Mouse (Mus musculus): ENCODE data around the gene Col11a2. TPM values are rescaled to one million over a fixed set of nuclear protein-coding genes. Genes with fewer than 3 reads are reported as not detected.
A peak's percentile ranks its signal among the peaks of the same experiment; 100 is the strongest.
"Not testable (repeated sequence)": the region's sequence is repeated elsewhere in the genome, so short reads cannot be mapped to it uniquely, and the experiment has no call there.

Gene Col11a2
- total RNA-seq (2014; fragmentation: Nextera tagmentation) (1.1 and 3.6 TPM in 2 replicates), total RNA-seq (2017) (0.05 and 0.46 TPM in 2 replicates)

GRCm38 (mm10) chr17:34038878-34039561 lies at the start of gene Col11a2:
Col11a2 (plus strand) TSS chr17:34039437.
- peak; percentile 42 for ATAC-seq (replicated peaks; ENCODE audit: low FRiP score, low TSS enrichment, poor library complexity, severe bottlenecking)

- ATAC-seq (replicated peaks; ENCODE audit: low FRiP score, low TSS enrichment, poor library complexity, severe bottlenecking) = peak; percentile 73
These were observed 47.2 kb upstream of the Col11a2 start for GRCm38 (mm10) chr17:33991788-33992664.

DNA sequence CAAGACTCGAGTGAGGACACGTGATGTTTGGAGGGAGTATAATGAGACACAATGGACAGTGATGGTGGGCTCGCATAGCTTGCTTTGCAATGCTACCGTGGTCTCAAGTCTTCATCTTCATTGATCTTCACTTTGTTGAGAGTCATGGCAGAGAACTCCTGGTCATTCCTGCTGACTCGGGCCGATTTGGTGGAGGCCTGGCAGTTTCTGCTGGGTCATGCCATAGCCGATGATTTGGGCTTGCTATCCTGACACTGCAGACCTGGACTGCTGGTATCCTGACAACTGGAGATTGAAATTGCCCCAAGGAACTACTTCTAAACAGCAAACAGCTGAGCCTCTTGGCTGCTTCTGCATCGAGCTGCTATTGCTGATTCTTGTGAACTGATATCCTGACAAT lies 44.3 kb upstream of the Col11a2 start:
- ATAC-seq (replicated peaks; ENCODE audit: low FRiP score, low TSS enrichment, poor library complexity, severe bottlenecking) = no peak

DNA sequence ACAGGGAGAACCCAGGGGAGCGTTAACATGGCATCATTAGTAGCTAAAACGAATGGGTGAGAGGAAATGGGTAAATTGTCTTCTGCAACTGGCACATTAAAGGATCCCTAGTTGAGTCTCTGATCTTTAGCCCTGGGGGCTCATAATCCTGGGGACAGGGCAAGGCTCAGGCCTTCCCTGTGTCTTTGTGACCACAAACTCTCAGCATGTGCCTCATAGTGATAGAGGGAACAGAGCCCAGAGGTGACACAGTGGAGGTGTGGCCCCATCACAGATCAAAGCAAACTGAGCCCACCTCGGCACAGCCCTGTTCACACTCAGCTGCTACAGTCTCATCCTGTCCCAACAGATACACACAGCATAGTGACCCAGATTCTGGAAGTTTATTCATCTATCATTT lies 43.6 kb upstream of the Col11a2 start:
- ATAC-seq (replicated peaks; ENCODE audit: low FRiP score, low TSS enrichment, poor library complexity, severe bottlenecking) = no peak

DNA sequence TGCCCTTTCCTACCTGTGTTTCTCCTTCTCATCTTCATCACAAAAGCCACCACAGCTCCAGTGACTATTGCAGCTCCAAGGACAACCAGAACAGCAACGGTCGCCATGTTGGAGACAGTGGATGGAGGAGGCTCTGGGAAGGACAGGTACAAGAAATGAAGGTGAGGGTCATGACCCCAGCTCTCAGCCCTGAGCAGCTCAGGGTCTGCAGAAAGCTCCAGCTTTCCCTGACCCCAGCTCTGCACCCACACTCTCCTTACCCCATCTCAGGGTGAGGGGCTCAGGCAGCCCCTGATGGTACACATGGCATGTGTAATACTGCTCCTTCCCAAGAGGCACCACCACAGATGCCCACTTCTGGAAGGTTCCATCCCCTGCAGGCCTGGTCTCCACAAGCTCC lies 42.2 kb upstream of the Col11a2 start:
- not testable (repeated sequence) for ATAC-seq (replicated peaks; ENCODE audit: low FRiP score, low TSS enrichment, poor library complexity, severe bottlenecking)

DNA sequence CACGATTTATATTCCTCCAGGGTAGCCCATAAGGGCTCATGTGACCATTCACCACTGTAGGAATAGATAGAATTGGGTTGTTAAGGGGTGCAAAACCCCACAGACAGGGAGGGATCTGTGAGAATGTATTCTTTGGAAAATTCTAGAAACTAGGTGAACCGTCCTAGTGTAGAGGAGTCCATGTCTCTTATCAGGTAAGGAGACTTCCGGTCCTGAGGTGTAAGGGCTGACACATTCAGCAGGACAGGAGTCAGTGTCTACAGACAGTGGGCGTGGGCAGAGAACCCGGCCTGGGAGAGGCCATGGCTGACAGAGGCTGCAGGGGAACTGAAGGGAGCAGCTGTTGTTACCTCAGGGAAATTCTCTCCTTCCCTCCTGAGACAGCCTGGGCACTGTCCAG lies 40.5 kb upstream of the Col11a2 start:
- ATAC-seq (replicated peaks; ENCODE audit: low FRiP score, low TSS enrichment, poor library complexity, severe bottlenecking) = not testable (repeated sequence)

- ATAC-seq (replicated peaks; ENCODE audit: low FRiP score, low TSS enrichment, poor library complexity, severe bottlenecking) = no peak
These were observed 39.7 kb upstream of the Col11a2 start for GRCm38 (mm10) chr17:33999341-34000149.

DNA sequence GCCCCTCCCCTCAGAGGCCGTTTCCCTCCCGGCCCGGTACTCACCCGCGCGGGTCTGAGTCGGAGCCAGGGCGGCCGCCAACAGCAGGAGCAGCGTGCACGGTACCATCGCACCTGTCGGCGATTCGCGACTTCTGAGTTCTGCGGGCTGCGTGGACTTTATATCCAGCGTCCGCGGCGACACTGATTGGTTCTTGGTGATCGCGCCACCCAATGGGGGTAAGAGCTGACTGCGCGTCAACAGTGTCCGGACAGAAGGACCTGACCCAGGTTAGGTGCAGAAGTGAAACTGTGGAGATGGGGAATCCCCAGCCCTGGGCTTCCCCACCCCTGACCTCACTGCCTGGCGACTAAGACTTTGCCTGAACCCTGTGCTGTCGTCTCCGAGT lies 39.1 kb upstream of the Col11a2 start, which contains the start of gene H2-K1:
H2-K1 (minus strand) TSS at position 198 of the 388 bp plus-strand sequence.
- ATAC-seq (replicated peaks; ENCODE audit: low FRiP score, low TSS enrichment, poor library complexity, severe bottlenecking) = peak; percentile 96

GRCm38 (mm10) chr17:34000796-34001195 lies 38.4 kb upstream of the Col11a2 start:
- not testable (repeated sequence) for ATAC-seq (replicated peaks; ENCODE audit: low FRiP score, low TSS enrichment, poor library complexity, severe bottlenecking)

- no peak for ATAC-seq (replicated peaks; ENCODE audit: low FRiP score, low TSS enrichment, poor library complexity, severe bottlenecking)
These were observed 35.8 kb upstream of the Col11a2 start for GRCm38 (mm10) chr17:34003426-34003825.

DNA sequence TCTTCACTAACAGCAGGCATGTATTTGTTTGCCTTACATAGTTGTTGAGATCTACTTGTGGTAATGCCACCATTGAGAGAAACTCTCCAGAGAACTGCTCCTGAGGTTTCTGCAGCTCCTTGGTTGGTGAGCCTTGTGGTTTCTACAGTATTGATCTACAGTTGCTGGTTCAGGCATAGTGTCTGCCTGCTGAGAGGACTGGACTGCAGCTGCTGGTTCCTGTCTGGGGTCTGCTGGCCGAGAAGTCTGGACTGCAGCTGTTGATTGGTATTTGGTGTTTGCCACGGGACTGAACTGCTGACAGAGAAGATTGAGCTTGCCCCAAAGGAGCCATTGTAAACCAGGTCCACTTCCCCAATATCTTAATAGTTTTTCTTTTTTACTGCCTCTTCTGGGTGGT lies 32.7 kb upstream of the Col11a2 start:
- ATAC-seq (replicated peaks; ENCODE audit: low FRiP score, low TSS enrichment, poor library complexity, severe bottlenecking) = no peak

DNA sequence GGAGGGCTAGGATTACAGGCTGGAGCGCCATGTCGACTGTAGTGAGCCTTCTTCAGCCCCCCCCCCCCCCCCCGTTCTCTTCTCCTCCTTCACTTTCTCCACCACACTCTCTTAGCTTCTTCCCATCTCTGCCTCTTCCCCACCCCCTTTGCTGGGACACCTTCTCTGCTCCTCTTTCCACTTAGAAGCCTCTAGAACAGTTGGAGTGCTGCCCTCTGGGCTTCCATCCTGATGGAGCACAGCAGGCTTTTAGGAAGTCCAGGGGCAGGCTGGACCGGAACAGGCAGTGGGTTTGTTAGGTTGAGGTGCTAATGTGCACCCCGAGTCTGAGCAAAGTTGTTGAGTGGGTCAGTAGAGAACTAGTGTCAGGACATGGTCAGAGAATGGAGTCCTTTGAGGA lies 29.1 kb upstream of the Col11a2 start:
- no peak for ATAC-seq (replicated peaks; ENCODE audit: low FRiP score, low TSS enrichment, poor library complexity, severe bottlenecking)

DNA sequence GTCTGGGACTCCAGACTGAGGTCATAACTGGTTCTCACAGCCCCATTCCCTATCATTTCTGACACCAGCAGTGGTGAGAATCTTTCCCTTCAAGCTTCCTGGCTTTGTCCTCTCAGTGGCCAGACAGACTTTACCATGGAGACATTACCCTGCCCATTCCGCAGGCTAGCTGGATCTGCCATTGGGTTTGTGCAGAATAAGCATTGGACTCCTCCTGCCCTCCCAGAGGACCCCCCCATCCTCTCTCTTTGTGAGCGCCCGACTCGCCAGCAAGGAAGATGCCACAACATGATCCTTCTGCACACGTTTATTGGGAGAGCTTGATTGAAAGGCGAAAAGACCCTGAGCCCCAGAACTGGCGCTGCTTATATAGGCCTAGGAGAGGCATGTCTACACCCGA lies 25.8 kb upstream of the Col11a2 start:
- no peak for ATAC-seq (replicated peaks; ENCODE audit: low FRiP score, low TSS enrichment, poor library complexity, severe bottlenecking)

DNA sequence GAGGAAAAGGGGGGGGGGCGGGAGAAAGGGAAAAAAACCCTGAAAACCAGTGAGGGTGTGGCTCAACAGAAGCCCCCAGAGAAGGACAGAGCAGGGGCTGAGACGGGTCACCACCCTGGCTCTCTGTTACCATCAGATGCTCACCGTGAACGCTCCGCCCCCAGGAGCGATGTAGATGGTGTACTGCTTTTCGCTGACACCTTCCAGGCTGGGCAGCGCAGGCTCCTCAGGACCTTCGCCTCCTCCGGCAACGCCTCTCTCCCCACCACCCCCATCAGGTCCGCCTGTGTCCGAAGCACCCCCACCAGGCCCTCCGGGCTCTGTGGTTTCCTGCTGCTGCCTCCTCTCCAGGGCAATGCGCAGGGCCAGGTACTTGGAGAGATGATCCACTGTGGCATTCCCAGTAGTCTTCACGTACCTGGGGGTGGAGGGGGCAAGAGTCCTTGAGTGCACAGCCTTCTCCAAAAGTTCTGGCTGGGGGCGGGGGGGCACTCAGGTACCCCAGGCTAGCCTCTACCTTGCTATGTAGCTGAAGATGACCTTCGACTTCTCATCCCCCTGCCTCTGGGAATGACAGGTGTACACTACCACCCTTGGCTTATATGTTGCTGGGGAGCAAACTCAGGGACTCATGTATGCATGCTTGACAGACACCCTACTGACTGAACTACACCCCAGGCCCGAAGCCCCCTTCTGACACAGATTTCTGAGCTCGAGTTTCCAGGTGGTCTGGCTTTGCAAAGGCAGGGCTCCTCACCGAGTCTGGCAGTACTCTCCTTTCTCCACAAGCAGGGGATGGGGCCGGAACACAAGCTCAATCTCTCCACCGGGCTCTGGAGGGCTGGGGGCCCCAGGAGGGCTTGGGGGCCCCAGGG lies 17.5 kb upstream of the Col11a2 start:
- ATAC-seq (replicated peaks; ENCODE audit: low FRiP score, low TSS enrichment, poor library complexity, severe bottlenecking) = no peak

- no peak for ATAC-seq (replicated peaks; ENCODE audit: low FRiP score, low TSS enrichment, poor library complexity, severe bottlenecking)
These were observed 16.8 kb upstream of the Col11a2 start for GRCm38 (mm10) chr17:34022414-34022783.

DNA sequence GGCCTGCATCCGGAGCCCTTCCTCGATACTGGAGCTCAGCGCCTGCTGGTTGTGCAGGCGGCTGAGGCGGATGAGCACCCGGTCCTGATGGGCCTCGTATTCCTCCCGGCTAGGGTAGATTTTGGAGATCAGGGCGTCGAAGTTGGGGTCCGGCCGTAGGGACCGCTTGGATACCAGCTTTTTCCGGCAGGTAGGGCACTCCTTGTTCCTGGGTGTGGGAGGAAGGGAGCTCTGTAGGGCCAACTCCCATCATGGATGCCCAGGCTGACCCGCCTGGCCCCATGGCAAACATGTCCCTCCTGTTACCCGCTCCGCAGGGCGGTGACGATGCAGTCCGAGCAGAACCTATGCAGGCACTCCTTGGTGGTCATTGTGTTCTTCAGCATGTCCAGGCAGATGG lies 16.2 kb upstream of the Col11a2 start:
- no peak for ATAC-seq (replicated peaks; ENCODE audit: low FRiP score, low TSS enrichment, poor library complexity, severe bottlenecking)

DNA sequence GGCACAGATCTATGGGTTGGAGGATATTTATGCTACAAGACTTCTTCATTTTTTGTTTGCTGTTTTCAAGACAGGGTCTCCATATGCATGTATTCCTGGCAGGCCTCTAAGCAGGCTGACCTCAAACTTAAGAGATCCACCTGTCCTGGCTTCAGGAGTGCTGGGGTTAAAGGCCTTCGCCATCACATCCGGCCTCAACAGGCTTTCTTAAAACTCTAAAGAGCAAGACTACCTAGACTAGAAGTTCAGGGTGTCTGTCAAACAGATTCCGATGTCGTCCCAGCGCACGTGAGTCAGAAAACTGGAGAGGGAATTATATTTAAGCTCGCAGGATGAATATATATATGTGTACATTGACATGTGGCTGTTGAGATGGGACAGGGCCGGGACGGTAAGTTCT lies 15.6 kb upstream of the Col11a2 start:
- no peak for ATAC-seq (replicated peaks; ENCODE audit: low FRiP score, low TSS enrichment, poor library complexity, severe bottlenecking)

DNA sequence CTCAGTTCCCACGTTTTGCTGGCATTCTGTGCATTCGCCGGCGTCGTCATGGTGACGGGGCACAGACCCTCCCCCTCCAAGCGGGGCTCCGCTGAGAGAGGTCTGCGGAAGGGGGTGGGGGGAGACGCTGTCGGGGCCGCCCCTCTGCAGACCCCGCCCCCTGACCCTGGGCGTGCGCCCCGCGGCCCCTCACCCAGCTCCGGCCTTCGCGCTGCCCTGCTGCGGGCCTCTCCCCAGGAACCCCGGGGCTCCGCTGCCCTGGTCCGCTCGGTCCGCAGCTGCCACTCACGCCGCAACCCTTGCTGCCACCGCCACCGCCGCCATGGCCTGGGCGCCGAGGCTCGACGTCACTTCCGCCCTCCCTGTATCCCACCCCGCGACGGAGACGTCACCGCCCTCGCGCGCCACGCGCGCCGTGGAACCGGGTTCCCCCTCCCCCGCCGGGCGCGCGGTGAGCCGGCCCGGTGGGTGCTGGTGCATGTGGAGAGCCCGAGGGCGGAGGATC lies 14.9 kb upstream of the Col11a2 start, which contains the start of gene Ring1:
Ring1 (minus strand) TSS at position 364 of the 505 bp plus-strand sequence.
- ATAC-seq (replicated peaks; ENCODE audit: low FRiP score, low TSS enrichment, poor library complexity, severe bottlenecking) = peak; percentile 17; the same call in 1 of the 2 replicates

Measured in megakaryocyte-erythroid progenitor cell, adult 5-6 weeks (primary cell).